Mouse (Mus musculus): ENCODE results near the gene Rnasel.

DNA sequence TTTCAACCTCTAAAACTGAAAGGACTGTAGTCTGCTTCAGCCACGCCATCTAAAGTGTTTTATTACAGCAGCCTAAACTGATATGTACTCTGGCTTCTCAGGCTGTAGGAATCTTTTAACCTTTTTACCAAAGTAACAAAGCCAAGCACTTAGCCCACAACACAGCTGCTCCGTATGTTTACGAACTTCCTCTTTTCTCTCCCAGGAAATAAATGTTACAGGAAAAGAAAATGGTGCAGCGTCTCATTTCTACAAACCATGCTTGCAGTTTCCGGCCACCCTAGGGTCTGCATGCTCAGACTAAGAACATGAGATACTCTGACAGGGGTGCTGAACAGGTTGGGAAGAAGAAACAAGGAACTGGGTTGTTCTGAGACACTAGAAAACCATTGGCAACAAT is 19.2 kb downstream of the Rnasel start:
- TF ChIP-seq GATA1 (IDR thresholded peaks at IDR 0.05; ENCODE audit: low read length), result no peak
- no peak for TF ChIP-seq TAL1 (IDR thresholded peaks at IDR 0.05; ENCODE audit: low read length)
